Mouse (Mus musculus) erythroblast, embryonic 14.5 days (primary cell): ENCODE results near the gene Micu1.

Experiments used
- GATA1 ChIP-seq: IDR thresholded peaks from 2 replicates; pipeline ENCODE4 v1.6.1; 2012; ENCODE audit warnings: low read length, inconsistent platforms, mixed read lengths
- TAL1 ChIP-seq: IDR thresholded peaks from 3 replicates; pipeline ENCODE4 v1.6.1; 2012; ENCODE audit warnings: low read length, inconsistent platforms, mixed read lengths

- TF ChIP-seq TAL1: no peak
- no peak for TF ChIP-seq GATA1
These were observed 8.2 kb upstream of the Micu1 start for GRCm38 (mm10) chr10:59694104-59694503.
